Mouse (Mus musculus): ENCODE measurements around the gene Nova2. TPM values are rescaled to one million over a fixed set of nuclear protein-coding genes. Genes with fewer than 3 reads are reported as not detected.

The Nova2 gene
- polyA plus RNA-seq (2012; rRNA removed): 20.7 and 52.7 TPM in 2 replicates

GRCm38 (mm10) chr7:18925162-18925938, at the start of gene Nova2:
Nova2 (plus strand) TSS chr7:18925888.
- TF ChIP-seq CTCF (IDR thresholded peaks at IDR 0.05; ENCODE audit: borderline replicate concordance, extremely low read depth, insufficient read depth, insufficient read length) (0 out of 2 replicates have a peak, but pooled peaks have one; percentile 7), POLR2A (IDR thresholded peaks at IDR 0.05; ENCODE audit: borderline replicate concordance, extremely low read depth, insufficient read depth, insufficient read length, poor library complexity, severe bottlenecking) (peak; percentile 90; the same call in 1 of the 2 replicates)
- peak; percentile 99 for DNase-seq (ENCODE audit: low read depth)

GRCm38 (mm10) chr7:18878691-18879090, 47.0 kb upstream of the Nova2 start:
- DNase-seq (ENCODE audit: low read depth): no peak
- TF ChIP-seq CTCF (IDR thresholded peaks at IDR 0.05; ENCODE audit: borderline replicate concordance, extremely low read depth, insufficient read depth, insufficient read length) (no peak), POLR2A (IDR thresholded peaks at IDR 0.05; ENCODE audit: borderline replicate concordance, extremely low read depth, insufficient read depth, insufficient read length, poor library complexity, severe bottlenecking) (no peak)

- DNase-seq (ENCODE audit: low read depth): no peak
- TF ChIP-seq CTCF (IDR thresholded peaks at IDR 0.05; ENCODE audit: borderline replicate concordance, extremely low read depth, insufficient read depth, insufficient read length): no peak
- no peak for TF ChIP-seq POLR2A (IDR thresholded peaks at IDR 0.05; ENCODE audit: borderline replicate concordance, extremely low read depth, insufficient read depth, insufficient read length, poor library complexity, severe bottlenecking)
Measured at GRCm38 (mm10) chr7:18883991-18884744, 41.5 kb upstream of the Nova2 start.

GRCm38 (mm10) chr7:18884745-18885422, 40.8 kb upstream of the Nova2 start:
- TF ChIP-seq CTCF (IDR thresholded peaks at IDR 0.05; ENCODE audit: borderline replicate concordance, extremely low read depth, insufficient read depth, insufficient read length) (no peak), POLR2A (IDR thresholded peaks at IDR 0.05; ENCODE audit: borderline replicate concordance, extremely low read depth, insufficient read depth, insufficient read length, poor library complexity, severe bottlenecking) (no peak)
- DNase-seq (ENCODE audit: low read depth): no peak

- no peak for TF ChIP-seq POLR2A (IDR thresholded peaks at IDR 0.05; ENCODE audit: borderline replicate concordance, extremely low read depth, insufficient read depth, insufficient read length, poor library complexity, severe bottlenecking)
- no peak for TF ChIP-seq CTCF (IDR thresholded peaks at IDR 0.05; ENCODE audit: borderline replicate concordance, extremely low read depth, insufficient read depth, insufficient read length)
- no peak for DNase-seq (ENCODE audit: low read depth)
Measured at GRCm38 (mm10) chr7:18886963-18887362, 38.7 kb upstream of the Nova2 start.

GRCm38 (mm10) chr7:18890848-18891247, 34.8 kb upstream of the Nova2 start:
- no peak for TF ChIP-seq POLR2A (IDR thresholded peaks at IDR 0.05; ENCODE audit: borderline replicate concordance, extremely low read depth, insufficient read depth, insufficient read length, poor library complexity, severe bottlenecking)
- no peak for TF ChIP-seq CTCF (IDR thresholded peaks at IDR 0.05; ENCODE audit: borderline replicate concordance, extremely low read depth, insufficient read depth, insufficient read length)
- no peak for DNase-seq (ENCODE audit: low read depth)

GRCm38 (mm10) chr7:18891872-18892599, 33.7 kb upstream of the Nova2 start:
- peak; percentile 51; the same call in 1 of the 2 replicates for TF ChIP-seq POLR2A (IDR thresholded peaks at IDR 0.05; ENCODE audit: borderline replicate concordance, extremely low read depth, insufficient read depth, insufficient read length, poor library complexity, severe bottlenecking)
- peak; percentile 95 for TF ChIP-seq CTCF (IDR thresholded peaks at IDR 0.05; ENCODE audit: borderline replicate concordance, extremely low read depth, insufficient read depth, insufficient read length)
- DNase-seq (ENCODE audit: low read depth): peak; percentile 92

- TF ChIP-seq POLR2A (IDR thresholded peaks at IDR 0.05; ENCODE audit: borderline replicate concordance, extremely low read depth, insufficient read depth, insufficient read length, poor library complexity, severe bottlenecking): no peak
- TF ChIP-seq CTCF (IDR thresholded peaks at IDR 0.05; ENCODE audit: borderline replicate concordance, extremely low read depth, insufficient read depth, insufficient read length): no peak
- DNase-seq (ENCODE audit: low read depth): no peak
Measured at GRCm38 (mm10) chr7:18893009-18893408, 32.7 kb upstream of the Nova2 start.

GRCm38 (mm10) chr7:18893651-18894430, 31.8 kb upstream of the Nova2 start:
- TF ChIP-seq POLR2A (IDR thresholded peaks at IDR 0.05; ENCODE audit: borderline replicate concordance, extremely low read depth, insufficient read depth, insufficient read length, poor library complexity, severe bottlenecking): no peak
- TF ChIP-seq CTCF (IDR thresholded peaks at IDR 0.05; ENCODE audit: borderline replicate concordance, extremely low read depth, insufficient read depth, insufficient read length): no peak
- DNase-seq (ENCODE audit: low read depth): peak; percentile 69

- TF ChIP-seq POLR2A (IDR thresholded peaks at IDR 0.05; ENCODE audit: borderline replicate concordance, extremely low read depth, insufficient read depth, insufficient read length, poor library complexity, severe bottlenecking): no peak
- TF ChIP-seq CTCF (IDR thresholded peaks at IDR 0.05; ENCODE audit: borderline replicate concordance, extremely low read depth, insufficient read depth, insufficient read length): peak; percentile 66
Measured at GRCm38 (mm10) chr7:18896536-18896935, 29.2 kb upstream of the Nova2 start.

More at GRCm38 (mm10) chr7:18896536-18896935, 29.2 kb upstream of the Nova2 start:
- DNase-seq (ENCODE audit: low read depth): peak; percentile 57
